14 mouse cellular contexts compared by ENCODE assay signal in the genomic region with DNA sequence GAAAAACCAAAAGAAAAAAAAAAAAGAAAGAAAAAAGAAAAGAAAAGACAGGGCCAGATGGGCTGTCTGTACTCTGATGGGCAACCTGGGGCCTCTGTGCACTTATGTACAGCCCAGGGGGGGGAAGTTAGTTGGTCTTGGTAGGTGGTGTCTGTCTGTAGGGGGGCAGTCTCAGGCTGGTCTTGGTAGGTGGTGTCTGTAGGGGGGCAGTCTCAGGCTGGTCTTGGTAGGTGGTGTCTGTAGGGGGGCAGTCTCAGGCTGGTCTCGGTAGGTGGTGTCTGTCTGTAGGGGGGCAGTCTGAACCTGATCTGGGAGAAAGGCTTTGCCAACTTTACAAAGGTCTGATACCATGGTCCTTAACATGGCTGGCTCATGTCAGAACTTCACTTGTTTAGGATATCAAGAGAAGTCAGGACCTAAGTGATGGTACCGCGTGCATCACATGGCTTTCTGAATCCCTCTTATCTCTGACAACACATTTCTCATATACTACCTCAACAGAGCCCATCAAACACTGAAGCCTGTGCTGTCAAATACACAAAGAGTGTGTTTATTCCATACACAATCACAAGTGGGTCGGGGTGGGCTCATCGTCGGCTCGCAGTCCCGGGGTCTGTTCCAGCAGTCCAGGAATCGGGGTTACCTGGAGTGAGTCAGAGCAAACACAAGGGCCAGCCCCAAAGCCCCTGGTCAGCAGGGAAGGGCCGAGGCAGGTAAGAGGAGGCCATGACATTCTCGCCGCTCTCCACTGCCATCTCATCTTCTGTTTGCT. TPM values are rescaled to one million over a fixed set of nuclear protein-coding genes. Genes with fewer than 3 reads are reported as not detected.
A peak's percentile ranks its signal among the peaks of the same experiment; 100 is the strongest.
DNase-seq lines count a peak whose midpoint lies in the region; ATAC-seq lines count a peak whose summit lies in the region.
"Had no signal": no experiment of that assay in that cellular context is flagged by ENCODE, and none has a peak within 500 bp of the region (broad histone marks: within the 10 kb centered on the region; RNA-seq: fewer than 3 reads in every experiment).

No protein-coding gene starts in this region.

- ATAC-seq in hindbrain, embryonic 16.5 days, result no peak
- peak; percentile 83 for ATAC-seq in liver, embryonic 15.5 days (ENCODE audit: insufficient read depth)

- H3K36me3 ChIP-seq in hindbrain, embryonic 10.5 days, result peaks cover 5% of the 10 kb centered on the region; the same call in 1 of the 2 replicates
- no peaks in the 10 kb centered on the region for H3K36me3 ChIP-seq in hindbrain, embryonic 16.5 days (ENCODE audit: control insufficient read depth, insufficient read depth, low read length)
- no peaks in the 10 kb centered on the region for H3K36me3 ChIP-seq in liver, embryonic 15.5 days (replicated peaks)

- 0 out of 2 replicates have a peak overlapping the region, but pooled peaks have one; percentile 29 for H3K27ac ChIP-seq in hindbrain, embryonic 10.5 days
- no peak overlapping the region for H3K27ac ChIP-seq in hindbrain, embryonic 16.5 days (ENCODE audit: low read depth, low read length)
- H3K27ac ChIP-seq in liver, embryonic 15.5 days (replicated peaks), result peak overlapping the region; percentile 74

- no peak overlapping the region for H3K4me2 ChIP-seq in hindbrain, embryonic 16.5 days (ENCODE audit: low read length)
- H3K4me2 ChIP-seq in liver, embryonic 15.5 days, result peak overlapping the region; percentile 30; the same call in 1 of the 2 replicates

- no peaks in the 10 kb centered on the region for H3K27me3 ChIP-seq in hindbrain, embryonic 10.5 days (ENCODE audit: insufficient read depth, poor library complexity, severe bottlenecking)
- no peaks in the 10 kb centered on the region for H3K27me3 ChIP-seq in hindbrain, embryonic 16.5 days (replicated peaks; ENCODE audit: control insufficient read depth, insufficient read depth, low read length)
- peaks cover 33% of the 10 kb centered on the region for H3K27me3 ChIP-seq in liver, embryonic 15.5 days

- 87% methylated on average over 12 of the region's 12 CpGs for WGBS in hindbrain, embryonic 10.5 days
- 86% methylated on average over 12 of the region's 12 CpGs for WGBS in hindbrain, embryonic 16.5 days
- WGBS in liver, embryonic 15.5 days (ENCODE audit: insufficient replicate concordance), result 42% methylated on average over 12 of the region's 12 CpGs

- no peaks in the 10 kb centered on the region for H3K9me3 ChIP-seq in hindbrain, embryonic 10.5 days
- H3K9me3 ChIP-seq in hindbrain, embryonic 16.5 days (ENCODE audit: control insufficient read depth, low read length), result no peaks in the 10 kb centered on the region
- H3K9me3 ChIP-seq in liver, embryonic 15.5 days (replicated peaks), result no peaks in the 10 kb centered on the region

- peaks cover 43% of the 10 kb centered on the region for H3K4me1 ChIP-seq in hindbrain, embryonic 10.5 days (replicated peaks)
- H3K4me1 ChIP-seq in hindbrain, embryonic 16.5 days (ENCODE audit: control insufficient read depth, insufficient read depth, low read depth, low read length), result peaks cover 14% of the 10 kb centered on the region
- peaks cover 58% of the 10 kb centered on the region for H3K4me1 ChIP-seq in liver, embryonic 15.5 days (replicated peaks)

- no peak overlapping the region for H3K9ac ChIP-seq in hindbrain, embryonic 16.5 days (ENCODE audit: low read depth, low read length)
- H3K9ac ChIP-seq in liver, embryonic 15.5 days, result no peak overlapping the region

- peak; percentile 20 for DNase-seq in cerebellum, adult 11 months
- DNase-seq in cerebellum, adult 9-11 months, result no peak
- DNase-seq in hindbrain, embryonic 10.5 days (ENCODE audit: low spot score), result no peak
- peak; percentile 11 for DNase-seq in c-Kit-negative CD71-positive TER-119-positive erythroid progenitor cells, embryonic 14.5 days (ENCODE audit: low read depth, low spot score)
- DNase-seq in embryo, embryonic 9.5 days (ENCODE audit: extremely low spot score), result no peak
- DNase-seq in right cerebral cortex, postnatal 4 days, result no peak
- DNase-seq: cerebellum, postnatal 10 days; kidney, adult 8-10 months; left cerebral cortex, postnatal 4 days; lung, postnatal 10 days; thymus, adult 18-20 months had no signal

- H3K4me3 ChIP-seq in hindbrain, embryonic 10.5 days, result no peak overlapping the region
- no peak overlapping the region for H3K4me3 ChIP-seq in hindbrain, embryonic 16.5 days (ENCODE audit: low read length)
- no peak overlapping the region for H3K4me3 ChIP-seq in liver, embryonic 15.5 days (replicated peaks)
- H3K4me3 ChIP-seq: layer of hippocampus, adult 2 months had no signal

RNA-seq across cellular contexts. Expression of a gene that starts 3.7 kb away (rescaled TPM):
- 75.0 and 83.5 TPM in 2 replicates for polyA plus RNA-seq in hindbrain, embryonic 10.5 days (2016; fragmentation: Nextera tagmentation; extraction: Ambion mirVana)
- polyA plus RNA-seq in hindbrain, embryonic 16.5 days (2015; fragmentation: Nextera tagmentation; extraction: Ambion mirVana), result 27.7 and 41.3 TPM in 2 replicates
- polyA plus RNA-seq in liver, embryonic 15.5 days (2015; fragmentation: Nextera tagmentation; extraction: Ambion mirVana), result 5.9 and 6.6 TPM in 2 replicates

RNA-seq across cellular contexts. Expression of a gene that starts 58.8 kb away (rescaled TPM):
- polyA plus RNA-seq in hindbrain, embryonic 10.5 days (2016; fragmentation: Nextera tagmentation; extraction: Ambion mirVana), result 30.4 and 32.4 TPM in 2 replicates
- 58.7 and 60.8 TPM in 2 replicates for polyA plus RNA-seq in hindbrain, embryonic 16.5 days (2015; fragmentation: Nextera tagmentation; extraction: Ambion mirVana)
- polyA plus RNA-seq in liver, embryonic 15.5 days (2015; fragmentation: Nextera tagmentation; extraction: Ambion mirVana), result 12.6 and 14.1 TPM in 2 replicates

Comparison
In these comparisons a context has a peak if more than half of its experiments do, and no peak if none do; other contexts are left out.
1. DNase-seq: peak in cerebellum, adult 11 months (single experiment) and c-Kit-negative CD71-positive TER-119-positive erythroid progenitor cells, embryonic 14.5 days (single experiment); none in cerebellum, adult 9-11 months (single experiment), hindbrain, embryonic 10.5 days (single experiment), embryo, embryonic 9.5 days (single experiment) and right cerebral cortex, postnatal 4 days (single experiment).